Mouse (Mus musculus) layer of hippocampus, postnatal 14 days (tissue): ENCODE results near the gene Pou2af1. TPM values are rescaled to one million over a fixed set of nuclear protein-coding genes. Genes with fewer than 3 reads are reported as not detected.

ENCODE experiments used
- DNase-seq, 2 experiments: peaks; one replicate each; pipeline ENCODE4 v3.0.0; 2021 to 2022; ENCODE audit warnings: low spot score in 2 of 2, mixed read lengths in 1 of 2
- long read RNA-seq, 2 experiments: library from polyadenylated mRNA; stranded (forward); transcript quantifications; one replicate each; pipeline ENCODE4 v2.0.0; 2021
- total RNA-seq, 2 experiments: library from RNA; stranded (reverse); gene quantifications; 2 replicates each; pipeline ENCODE4 v1.2.3; 2021

Pou2af1 gene
- total RNA-seq: not detected
- long read RNA-seq, experiment 1: 0 reads
- long read RNA-seq, experiment 2: 0 reads

DNA sequence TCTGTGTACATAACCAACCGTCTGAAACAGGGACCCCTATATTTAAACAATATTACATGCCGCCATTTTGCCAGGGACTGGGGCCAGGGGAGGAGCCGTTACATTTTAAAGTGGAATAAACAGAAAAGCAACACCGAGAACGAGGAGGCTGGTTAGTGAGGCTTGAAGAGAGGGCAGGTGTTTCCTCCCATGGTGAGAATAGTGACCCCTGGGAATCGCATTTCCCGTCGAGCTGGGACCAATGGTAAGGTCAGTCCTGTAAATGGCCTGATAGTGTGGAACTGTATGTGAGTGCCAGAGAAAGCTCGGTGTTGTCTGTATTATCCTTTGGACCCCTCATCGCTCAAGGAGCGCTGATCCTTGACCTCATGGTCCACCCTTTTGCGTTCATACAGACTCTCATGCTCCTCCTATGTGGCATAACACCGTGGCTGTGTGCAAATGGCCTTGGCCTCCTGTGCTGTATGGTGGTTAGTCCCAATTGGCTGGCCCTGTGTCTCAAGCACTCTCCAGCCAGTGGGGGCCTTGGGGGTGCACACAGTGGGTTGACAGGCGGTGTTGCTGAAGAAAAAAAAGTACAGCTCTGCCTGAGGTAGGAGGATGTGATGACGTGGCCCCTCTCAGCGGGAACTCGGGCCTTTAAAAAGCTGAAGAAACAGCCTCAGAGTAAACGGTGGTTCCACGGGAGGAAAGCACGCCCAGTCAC, at the start of gene Pou2af1:
Pou2af1 (plus strand) TSS at position 686 of the 706 bp plus-strand sequence.
- DNase-seq: no peak

DNA sequence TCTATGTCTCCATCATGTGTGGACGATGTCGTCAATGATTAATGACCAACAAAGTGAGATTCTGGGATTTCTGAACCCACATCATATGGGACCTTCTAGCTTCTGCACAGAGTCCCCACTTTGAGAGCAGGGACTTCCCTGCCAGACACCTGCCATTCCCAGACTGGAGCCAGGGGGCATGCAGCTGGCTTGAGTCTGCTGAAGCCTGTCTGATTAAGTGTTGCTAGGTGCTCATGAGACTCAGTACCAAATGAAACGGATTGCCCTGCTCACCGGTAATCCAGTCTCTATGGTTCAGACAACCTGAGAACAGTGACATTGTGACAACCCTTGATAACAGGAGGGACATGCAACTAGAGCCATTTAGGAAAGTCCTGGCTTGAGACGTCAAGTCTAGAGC, 49.5 kb upstream of the Pou2af1 start:
- no peak for DNase-seq

DNA sequence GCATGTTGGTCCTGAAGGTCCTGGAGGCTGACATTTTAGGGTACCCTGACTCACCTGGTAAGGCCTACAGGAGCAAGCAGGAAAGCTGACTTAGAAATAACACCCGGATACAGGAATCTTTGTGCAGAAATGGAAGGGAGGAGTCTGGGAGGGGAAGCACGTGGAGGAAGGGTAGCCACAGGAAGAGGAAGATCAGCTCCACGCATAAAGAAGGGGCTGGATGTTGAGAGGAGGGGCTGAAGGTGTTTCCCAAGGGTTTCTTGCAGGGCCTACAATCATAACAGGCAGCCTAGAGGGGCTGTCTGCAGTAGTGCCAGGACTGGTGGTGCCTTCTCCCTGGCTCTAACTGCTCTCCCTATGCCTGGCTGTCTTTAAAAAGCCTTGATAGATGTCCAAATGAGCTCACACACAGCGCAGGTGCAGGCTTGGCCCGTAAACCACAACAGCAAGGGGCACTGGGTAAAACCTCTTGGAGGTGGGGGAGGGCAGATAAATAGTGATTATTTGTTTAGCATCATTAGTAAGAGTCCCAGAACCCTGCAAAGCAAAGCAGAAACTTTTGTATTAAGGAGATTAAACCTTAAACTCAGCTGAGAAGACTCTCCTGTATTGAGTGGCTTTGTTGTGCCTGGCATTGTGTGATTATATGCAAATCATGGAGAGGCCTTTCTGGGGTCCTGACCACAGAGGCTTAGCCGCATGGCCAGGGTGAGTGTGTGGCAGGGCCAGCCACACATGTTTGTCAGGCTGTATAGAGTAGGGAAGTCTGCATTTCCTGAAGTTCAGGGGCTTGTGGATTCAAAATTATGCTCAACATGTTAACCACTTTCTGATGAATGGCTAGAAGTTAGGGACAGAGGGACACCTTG, 48.0 kb upstream of the Pou2af1 start, which contains the start of gene Gm32742:
Gm32742 (minus strand) TSS at position 206 of the 869 bp plus-strand sequence.
- DNase-seq: no peak

DNA sequence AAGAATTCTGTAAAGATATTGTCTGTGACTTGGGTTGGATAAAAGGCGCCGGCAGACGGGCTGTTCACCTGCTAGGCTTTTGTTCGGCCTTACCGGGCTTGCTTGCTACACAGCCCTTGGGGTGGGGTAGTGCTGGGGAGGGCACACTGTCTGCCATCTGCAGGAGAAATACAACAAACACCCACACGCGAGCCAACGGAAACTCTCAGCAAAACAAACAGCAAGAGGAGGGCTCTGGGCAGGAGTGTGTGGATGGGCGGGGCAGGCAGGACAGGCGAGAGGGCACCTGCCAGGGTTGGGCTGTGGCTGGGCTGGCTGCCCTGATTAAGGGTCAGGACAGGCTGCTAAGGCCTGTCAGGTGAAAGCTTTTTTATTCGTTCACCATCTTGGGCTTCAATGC, 45.6 kb upstream of the Pou2af1 start:
- DNase-seq: no peak

DNA sequence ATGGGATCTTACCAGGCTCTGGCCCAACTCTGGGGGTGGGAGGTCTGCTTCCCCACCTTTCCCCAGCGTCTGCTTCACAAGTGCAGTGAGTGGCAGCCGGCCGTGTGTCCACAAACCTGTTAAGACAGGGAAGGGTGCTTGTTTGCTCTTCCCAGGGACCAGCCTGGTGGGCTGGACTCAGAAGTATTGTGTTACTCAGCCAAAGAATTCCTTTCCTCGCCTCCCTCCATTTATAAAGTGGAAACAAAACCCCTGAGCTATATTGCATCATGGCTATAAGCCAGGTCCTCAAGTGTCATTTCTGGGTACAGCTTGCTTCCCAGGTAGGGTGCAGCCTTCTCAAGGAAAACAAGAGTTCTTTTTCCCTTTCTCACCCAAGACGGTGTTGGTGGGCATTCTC, 44.8 kb upstream of the Pou2af1 start:
- DNase-seq: no peak

DNA sequence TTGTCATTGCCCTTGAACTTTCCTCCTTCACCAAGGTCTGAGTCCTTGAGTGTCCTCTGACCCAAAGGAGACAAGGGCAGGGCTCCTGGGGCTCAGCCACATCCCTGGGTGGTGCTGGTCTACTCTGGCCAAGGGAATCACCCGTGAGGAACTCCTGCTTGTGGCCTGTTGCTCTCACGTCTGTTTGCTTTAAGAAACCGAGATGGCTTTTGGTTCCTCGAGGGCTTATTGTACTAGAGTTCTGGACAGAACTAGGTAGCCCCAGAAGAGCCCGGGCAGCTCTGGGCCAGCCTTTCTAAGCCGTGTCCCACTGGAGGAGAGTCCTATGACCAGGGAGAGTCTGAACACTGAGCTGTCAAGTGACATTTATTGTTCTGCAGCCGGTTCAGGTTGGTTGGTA, 44.4 kb upstream of the Pou2af1 start:
- no peak for DNase-seq

DNA sequence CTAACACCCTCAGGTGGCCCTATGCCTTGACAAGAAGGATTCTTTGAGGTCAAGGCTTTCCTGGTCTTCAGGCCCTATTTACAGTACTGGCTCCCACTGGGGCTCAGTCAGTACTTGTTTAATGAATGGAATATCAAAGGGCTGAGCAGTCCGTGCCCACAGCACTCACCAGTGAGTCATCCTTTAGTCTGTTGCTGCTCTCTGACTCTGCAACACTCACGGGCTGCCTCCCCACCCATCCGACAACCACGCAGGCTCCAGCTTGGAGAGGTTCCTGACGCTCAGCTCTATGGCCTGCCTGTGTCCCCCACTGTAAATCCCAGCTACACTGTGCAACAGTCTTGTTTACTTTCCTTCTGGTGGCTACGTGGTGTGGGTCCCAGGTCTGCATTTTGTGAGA, 43.2 kb upstream of the Pou2af1 start:
- DNase-seq: no peak

DNA sequence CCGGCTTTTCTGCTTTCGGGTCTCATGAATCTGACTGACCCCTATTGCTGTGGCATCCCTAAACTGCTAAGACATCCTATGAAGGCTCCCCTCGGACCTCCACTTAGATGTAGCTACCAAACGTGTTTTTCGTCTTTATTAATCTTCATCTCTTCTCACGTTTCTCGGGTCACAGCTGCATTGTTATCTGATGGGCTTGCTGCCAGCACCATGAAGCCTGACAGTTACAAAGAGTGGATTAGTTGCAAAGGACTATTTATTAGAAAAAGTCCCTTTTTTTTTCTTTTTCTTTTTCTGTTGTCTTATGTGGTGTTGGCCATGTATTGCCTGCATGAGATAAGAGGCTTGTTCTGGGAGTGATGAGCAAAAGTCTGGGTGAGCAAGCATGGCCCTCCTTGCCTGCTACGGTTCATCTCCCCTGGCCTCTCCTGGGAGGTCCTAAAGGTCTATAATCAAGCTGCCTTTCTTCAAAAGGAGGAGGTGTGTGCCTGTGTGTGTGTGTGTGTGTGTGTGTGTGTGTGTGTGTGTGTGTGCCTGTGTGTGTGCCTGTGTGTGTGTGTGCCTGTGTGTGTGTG, 38.5 kb upstream of the Pou2af1 start:
- no peak for DNase-seq

DNA sequence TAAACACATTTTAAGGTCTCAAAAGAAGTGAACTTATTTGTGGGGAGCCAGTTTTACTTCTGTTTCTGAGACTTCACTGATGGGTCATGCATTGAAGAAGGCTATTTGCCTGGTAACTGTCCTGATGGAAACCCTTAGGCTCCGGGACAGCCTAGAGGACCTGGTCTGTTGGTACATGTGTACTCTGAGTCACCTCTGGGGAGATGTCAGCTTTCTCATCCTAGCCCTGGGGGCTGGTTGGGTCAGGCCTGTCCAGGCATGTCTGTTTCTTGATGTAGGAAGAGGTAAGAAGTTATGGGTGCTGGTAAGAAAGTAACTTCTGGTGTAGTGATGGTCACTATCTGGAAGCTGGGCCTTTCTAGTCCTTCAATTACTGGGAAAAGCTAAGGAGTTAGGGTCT, 37.8 kb upstream of the Pou2af1 start:
- no peak for DNase-seq

DNA sequence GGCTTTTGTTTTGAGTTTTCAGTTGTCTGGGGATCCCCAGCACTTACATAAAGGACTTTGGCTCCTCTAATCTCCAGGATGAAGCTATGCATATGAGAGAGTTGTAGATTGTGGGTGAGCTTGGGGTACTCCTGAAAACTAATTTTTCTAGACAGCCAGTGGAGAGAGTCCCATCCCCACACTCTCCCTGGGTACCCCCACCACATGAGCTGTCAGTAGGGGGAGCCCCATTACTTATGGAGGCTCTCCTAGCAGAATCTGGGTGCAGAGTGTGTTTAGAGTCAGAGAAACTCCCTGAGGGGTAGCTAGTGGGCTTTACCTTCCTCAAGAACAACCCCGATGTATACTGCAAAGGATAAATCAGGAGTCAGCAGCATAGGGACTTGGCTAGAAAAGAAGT, 35.2 kb upstream of the Pou2af1 start:
- no peak for DNase-seq

DNA sequence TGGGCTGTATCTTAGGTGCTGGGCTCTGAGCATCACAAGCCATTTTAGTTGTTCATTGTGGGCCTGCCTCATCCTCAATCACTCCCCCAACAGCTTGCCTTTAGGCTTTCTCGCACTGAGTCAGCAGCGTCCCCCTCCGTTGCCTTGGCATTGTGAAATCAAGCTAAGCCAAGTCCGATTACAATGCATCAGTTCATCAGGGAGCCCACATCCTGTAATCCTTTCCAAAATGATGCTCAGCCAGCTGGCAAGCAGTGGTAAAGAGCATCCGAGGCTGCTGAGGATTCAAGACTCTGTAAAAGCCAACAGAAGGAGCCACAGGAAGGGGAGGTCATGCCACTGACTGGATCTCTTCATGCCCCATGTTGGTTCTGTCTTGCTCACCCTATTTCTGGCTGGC, 32.9 kb upstream of the Pou2af1 start:
- DNase-seq: peak; percentile 79 to 92

DNA sequence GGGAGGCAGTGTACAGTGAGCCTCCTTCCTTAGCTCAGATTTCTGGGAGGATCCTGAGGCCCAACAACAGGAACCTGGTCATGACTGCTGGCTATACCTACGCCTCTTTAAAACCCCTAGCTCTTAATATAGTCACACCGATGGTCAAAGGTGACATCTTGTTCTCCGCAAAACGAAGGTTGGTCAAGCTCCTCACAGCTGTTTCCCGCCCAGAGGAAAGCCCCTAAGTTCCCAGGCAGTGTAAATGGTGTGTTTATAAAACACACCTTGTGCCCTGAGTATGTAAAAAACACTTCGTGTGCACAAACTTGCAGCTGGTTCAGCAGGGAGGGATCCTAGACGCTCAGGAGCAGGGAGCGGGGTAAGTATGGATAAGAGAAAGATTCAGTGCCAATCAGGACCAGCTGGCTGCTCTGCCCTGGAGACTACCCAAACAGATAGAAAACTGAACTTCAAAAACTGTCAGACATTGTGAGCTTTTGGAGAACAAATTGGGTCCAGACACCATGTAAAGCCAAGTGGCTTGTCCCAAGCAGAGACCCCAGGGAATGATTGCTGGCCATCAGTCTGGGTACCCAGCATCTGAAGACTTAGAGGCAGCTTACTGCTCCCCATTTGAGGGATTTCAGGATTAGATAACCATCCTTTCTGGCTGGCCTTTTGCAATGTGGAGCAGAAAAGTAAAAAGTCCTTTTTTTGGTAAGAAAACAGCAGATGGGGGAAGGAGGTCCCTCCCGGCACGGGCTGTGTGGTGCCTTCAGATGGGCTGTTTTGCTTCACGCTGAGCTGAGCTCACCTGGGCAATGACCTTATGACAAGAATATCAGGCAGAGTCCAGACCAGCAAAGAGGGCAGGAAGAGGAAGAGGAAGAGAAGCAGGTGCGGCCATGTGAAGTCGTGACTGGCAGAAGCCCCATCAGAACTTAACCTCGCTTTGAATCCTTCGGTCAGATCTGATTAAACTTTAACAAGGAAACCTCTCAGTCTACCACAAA, 30.5 kb upstream of the Pou2af1 start:
- no peak for DNase-seq

DNA sequence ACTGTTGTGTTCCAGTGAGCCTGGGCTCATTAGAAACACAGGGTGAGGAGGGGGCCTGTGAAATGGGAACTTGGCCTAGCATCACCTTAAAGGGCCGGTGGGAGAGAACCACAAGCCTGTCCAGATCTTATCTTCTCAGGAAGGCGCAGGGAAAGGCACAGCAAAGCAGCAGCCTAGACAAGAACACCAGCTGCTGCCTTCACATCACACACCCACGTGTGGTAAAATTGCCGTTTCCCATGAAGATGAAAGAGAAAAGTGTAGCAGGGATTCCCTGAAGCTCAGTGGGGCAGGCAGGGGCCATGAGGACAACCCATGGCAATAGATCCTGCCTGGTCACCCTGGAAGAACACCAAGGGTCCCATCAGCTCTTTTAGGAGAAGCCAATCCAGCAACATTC, 28.1 kb upstream of the Pou2af1 start:
- DNase-seq: no peak

DNA sequence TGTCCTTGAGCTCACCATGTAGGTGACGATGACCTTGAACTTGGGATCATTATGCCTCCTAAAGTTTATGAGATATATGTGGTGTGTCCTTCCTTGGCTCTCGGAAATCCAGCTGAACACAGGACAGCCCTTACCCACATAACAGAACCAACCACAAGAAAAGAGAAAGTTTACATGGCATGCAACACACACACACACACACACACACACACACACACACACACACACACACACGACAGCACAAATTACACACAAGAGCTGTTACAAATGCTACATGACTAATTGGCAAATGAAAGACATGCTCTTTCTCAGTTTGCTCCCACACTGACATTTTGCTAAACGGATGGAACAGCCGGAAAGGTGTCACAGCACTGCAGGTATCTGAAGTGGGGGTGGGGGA, 27.6 kb upstream of the Pou2af1 start:
- no peak for DNase-seq

DNA sequence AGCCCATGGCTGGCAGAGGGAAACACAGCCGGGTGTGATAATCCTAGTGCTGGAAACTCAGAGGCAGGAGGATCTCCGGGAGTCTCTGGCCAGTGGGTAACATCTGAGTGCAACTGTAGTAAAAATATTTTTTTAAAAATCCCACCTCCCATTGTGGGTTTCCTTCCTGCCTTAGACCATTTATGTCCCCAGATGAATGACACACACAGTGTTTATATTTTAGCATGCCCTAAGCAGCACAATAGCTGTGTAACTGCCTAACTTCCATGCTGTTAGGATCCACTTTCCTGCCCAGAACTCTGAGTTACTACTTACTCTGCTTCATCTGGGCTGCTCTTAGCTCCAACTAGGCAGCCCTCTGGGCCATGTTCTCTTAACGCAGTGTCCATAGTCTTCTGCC, 22.9 kb upstream of the Pou2af1 start:
- no peak for DNase-seq

DNA sequence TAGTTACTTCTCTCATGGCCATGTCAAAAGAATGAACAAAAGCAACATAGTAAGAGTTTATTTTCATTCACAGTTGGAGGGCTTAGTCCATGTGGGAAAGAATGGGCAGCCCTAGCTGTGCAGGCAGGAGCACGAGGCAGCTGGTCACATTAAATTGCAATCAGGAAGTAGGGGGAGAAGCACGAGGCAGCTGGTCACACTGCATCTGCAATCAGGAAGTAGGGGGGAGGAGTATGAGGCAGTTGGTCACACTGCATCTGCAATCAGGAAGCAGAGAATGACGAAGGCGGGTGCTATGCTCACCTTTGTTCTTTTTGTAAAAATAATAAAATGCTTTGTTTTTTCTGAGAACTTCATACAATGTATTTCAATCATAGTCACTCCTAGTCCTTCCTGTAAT, 18.7 kb upstream of the Pou2af1 start:
- DNase-seq: no peak

DNA sequence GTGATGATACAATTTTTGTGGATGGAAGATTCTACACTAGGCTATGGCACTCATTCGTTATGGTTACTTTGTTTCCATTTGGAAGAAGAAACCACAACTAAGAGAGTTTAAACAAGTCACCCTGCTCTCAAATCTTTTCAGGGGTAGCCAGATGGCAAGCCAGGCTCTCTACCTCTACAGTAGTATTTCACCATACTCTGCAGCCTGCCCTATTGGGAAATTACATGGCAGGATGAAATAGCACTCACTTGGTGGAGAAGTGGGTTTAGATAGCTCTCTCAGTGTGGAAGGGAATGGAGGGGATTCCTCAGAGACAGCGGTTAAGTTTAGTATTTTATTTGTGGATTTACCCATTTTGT, 4.6 kb upstream of the Pou2af1 start:
- DNase-seq: no peak

DNA sequence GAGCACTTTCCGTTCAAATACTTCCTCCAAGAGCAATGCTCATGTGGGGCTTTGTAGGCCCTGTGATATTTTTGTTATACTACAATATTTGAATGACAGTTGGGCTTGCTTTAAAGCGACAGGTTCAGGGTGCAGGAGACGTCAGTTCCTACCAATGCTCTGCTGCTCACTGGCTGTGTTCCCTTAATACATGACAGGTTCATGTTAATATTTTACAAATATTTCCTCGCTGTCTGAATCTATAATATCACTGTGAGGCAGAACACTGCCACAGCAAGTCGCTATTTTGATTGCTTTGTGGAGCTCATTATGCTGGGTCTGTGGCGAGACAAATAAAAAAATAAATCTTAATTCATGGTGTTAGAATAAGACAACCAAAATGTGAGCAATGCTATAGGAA, 2.3 kb upstream of the Pou2af1 start:
- DNase-seq: no peak

DNA sequence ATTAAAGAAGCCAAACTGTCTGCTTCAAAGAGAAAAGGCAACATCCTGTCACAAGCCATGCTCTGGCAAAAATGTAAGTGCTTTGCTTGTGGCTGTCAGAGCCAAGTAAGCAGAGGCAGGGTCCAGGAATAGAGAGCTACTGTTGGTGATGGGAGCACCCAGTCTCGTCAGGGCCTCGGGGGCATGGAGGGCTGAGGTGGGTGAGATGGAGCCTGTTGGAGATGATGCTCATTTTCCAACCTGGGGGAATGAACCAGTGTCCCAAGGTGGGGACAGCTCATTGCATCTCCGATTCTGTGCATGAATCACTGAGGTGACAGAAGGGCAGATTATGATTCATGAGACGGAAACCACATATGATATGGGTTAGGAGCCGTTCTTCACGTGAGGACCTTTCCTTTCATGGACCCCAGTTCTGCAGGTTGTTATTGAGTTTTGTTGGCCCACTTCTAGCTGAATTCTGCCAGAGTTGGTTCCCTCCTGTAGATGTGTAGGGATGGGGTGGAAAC, 275 bp downstream of the Pou2af1 start:
- no peak for DNase-seq

DNA sequence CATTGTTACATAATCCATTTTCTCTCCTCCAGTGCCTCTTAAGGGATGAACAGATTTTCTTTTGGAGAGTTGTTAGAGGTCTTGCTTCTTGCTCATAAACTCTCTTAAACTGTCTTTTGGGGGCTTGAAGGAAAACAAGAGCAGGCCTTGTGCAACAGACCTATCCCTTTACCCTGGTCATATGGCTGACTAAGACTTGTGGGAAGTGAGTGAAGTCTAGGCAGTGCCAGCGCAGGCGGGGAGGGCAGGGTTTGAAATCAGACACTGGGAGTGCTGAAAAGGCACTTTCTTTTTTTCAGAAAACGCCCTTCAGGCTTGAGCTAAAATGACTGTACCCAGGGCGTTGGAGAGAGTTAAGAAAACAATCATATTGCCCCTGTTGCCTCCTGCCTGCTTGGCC, 1.8 kb downstream of the Pou2af1 start:
- no peak for DNase-seq

DNA sequence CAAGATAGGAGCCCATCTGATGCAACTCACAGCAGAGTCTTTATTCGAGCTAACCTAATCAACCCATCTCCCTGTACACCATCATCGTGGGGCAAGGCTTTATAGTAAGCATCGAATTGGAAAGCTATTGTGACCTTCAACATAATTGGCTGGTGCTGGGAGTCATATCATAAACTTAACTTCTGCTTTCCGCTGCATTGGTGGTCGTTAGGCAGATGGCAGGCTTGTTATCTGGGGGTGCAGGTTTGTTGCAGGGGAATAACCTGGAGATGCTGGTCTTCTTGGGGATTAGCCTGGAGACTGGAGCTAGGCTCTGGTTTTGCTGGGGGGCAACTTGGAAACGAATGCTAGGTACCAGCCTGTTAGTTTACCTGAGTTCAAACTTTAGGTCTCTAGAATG, 2.4 kb downstream of the Pou2af1 start:
- no peak for DNase-seq
